Mouse (Mus musculus): ENCODE results near the gene Mgat5.

- no peak for TF ChIP-seq POLR2A (IDR thresholded peaks at IDR 0.05; ENCODE audit: low read depth, low read length)
- no peak for TF ChIP-seq CTCF (conservative IDR thresholded peaks at IDR 0.05; ENCODE audit: insufficient read depth, insufficient read length, low read depth, low read length)
Observed at GRCm38 (mm10) chr1:127216979-127217378, 12.2 kb downstream of the Mgat5 start.
